Mouse (Mus musculus) skeletal muscle tissue, adult 2 months (tissue): Measurements from ENCODE around the gene Lrch1.
A peak's percentile ranks its signal among the peaks of the same experiment; 100 is the strongest.

Source experiments
- DNase-seq: peaks from one replicate; pipeline ENCODE4 v3.0.0-alpha.2; 2012; ENCODE audit warnings: low read depth, low spot score

Gene Lrch1

GRCm38 (mm10) chr14:74922039-74922736 is 25.5 kb downstream of the Lrch1 start:
- DNase-seq = no peak

GRCm38 (mm10) chr14:74921471-74921870 is 26.2 kb downstream of the Lrch1 start:
- no peak for DNase-seq

- DNase-seq = no peak
These were observed 28.5 kb downstream of the Lrch1 start for GRCm38 (mm10) chr14:74919132-74919531.

GRCm38 (mm10) chr14:74918521-74919103 is 29.1 kb downstream of the Lrch1 start:
- DNase-seq = no peak

GRCm38 (mm10) chr14:74917504-74918124 is 30.1 kb downstream of the Lrch1 start:
- DNase-seq = no peak

- DNase-seq = no peak
These were observed 31.0 kb downstream of the Lrch1 start for GRCm38 (mm10) chr14:74916691-74917090.

GRCm38 (mm10) chr14:74916075-74916474 is 31.6 kb downstream of the Lrch1 start:
- DNase-seq = no peak

GRCm38 (mm10) chr14:74915658-74916057 is 32.0 kb downstream of the Lrch1 start:
- DNase-seq = no peak

GRCm38 (mm10) chr14:74915025-74915424 is 32.7 kb downstream of the Lrch1 start:
- no peak for DNase-seq

GRCm38 (mm10) chr14:74913381-74914230 is 34.1 kb downstream of the Lrch1 start:
- DNase-seq = no peak

GRCm38 (mm10) chr14:74910363-74910762 is 37.3 kb downstream of the Lrch1 start:
- peak; percentile 48 for DNase-seq

- DNase-seq = no peak
These were observed 38.7 kb downstream of the Lrch1 start for GRCm38 (mm10) chr14:74909021-74909420.

GRCm38 (mm10) chr14:74908250-74908649 is 39.4 kb downstream of the Lrch1 start:
- DNase-seq = no peak

- no peak for DNase-seq
These were observed 40.0 kb downstream of the Lrch1 start for GRCm38 (mm10) chr14:74907706-74908105.

GRCm38 (mm10) chr14:74905990-74906389 is 41.7 kb downstream of the Lrch1 start:
- DNase-seq = no peak

- no peak for DNase-seq
These were observed 43.2 kb downstream of the Lrch1 start for GRCm38 (mm10) chr14:74904442-74904841.

- peak; percentile 87 for DNase-seq
These were observed 44.6 kb downstream of the Lrch1 start for GRCm38 (mm10) chr14:74903047-74903446.

- no peak for DNase-seq
These were observed 46.8 kb downstream of the Lrch1 start for GRCm38 (mm10) chr14:74900705-74901369.

GRCm38 (mm10) chr14:74899953-74900704 is 47.5 kb downstream of the Lrch1 start:
- no peak for DNase-seq

GRCm38 (mm10) chr14:74898939-74899338 is 48.7 kb downstream of the Lrch1 start:
- no peak for DNase-seq

GRCm38 (mm10) chr14:74893693-74894092 is 54.0 kb downstream of the Lrch1 start:
- DNase-seq = no peak
